Mouse (Mus musculus) CH12.LX (cell line): ENCODE data around the gene March6.

ENCODE experiments used
- CHD2 ChIP-seq: IDR thresholded peaks from 2 replicates; pipeline ENCODE4 v1.6.1; 2011; ENCODE audit warnings: low read length, improper control_type of control experiment
- CTCF ChIP-seq, 2 experiments: IDR thresholded peaks in 1 of 2; conservative IDR thresholded peaks in 1 of 2; 2 replicates each; pipeline ENCODE4 v1.5.1; 2011 to 2012; ENCODE audit warnings: low read depth in 2 of 2, low read length in 2 of 2, improper control_type of control experiment in 1 of 2, inconsistent platforms in 1 of 2, mild to moderate bottlenecking in 1 of 2, moderate library complexity in 1 of 2
- EP300 ChIP-seq: IDR thresholded peaks from 2 replicates; pipeline ENCODE4 v1.6.1; 2011; ENCODE audit warnings: low read length, improper control_type of control experiment
- IRF4 ChIP-seq: IDR thresholded peaks from 2 replicates; pipeline ENCODE4 v1.6.1; 2014; ENCODE audit warnings: low read depth, mild to moderate bottlenecking, inconsistent platforms, low read length, improper control_type of control experiment
- MXI1 ChIP-seq: IDR thresholded peaks from 2 replicates; pipeline ENCODE4 v1.6.1; 2011; ENCODE audit warnings: mild to moderate bottlenecking, low read depth, low read length, improper control_type of control experiment
- POLR2A ChIP-seq: IDR thresholded peaks from 2 replicates; pipeline ENCODE4 v1.6.1; 2011; ENCODE audit warnings: low read depth, mild to moderate bottlenecking, improper control_type of control experiment, low read length
- USF2 ChIP-seq: conservative IDR thresholded peaks from 2 replicates; pipeline ENCODE4 v1.6.1; 2011; ENCODE audit warnings: low read depth, low read length, improper control_type of control experiment

- peak; percentile 61 to 71 for TF ChIP-seq CTCF (conservative IDR thresholded peaks at IDR 0.05 in 1 of 2, IDR thresholded peaks at IDR 0.05 in 1 of 2; ENCODE audit: low read depth in 2 of 2, low read length in 2 of 2)
- TF ChIP-seq CHD2, result no peak
- TF ChIP-seq POLR2A, result no peak
- no peak for TF ChIP-seq USF2
- no peak for TF ChIP-seq EP300
- no peak for TF ChIP-seq IRF4
- no peak for TF ChIP-seq MXI1
Observed at GRCm38 (mm10) chr15:31419037-31419436, 111.8 kb downstream of the March6 start.
